Mouse (Mus musculus): ENCODE measurements around the gene Rhou.
"Not testable (repeated sequence)": the region's sequence is repeated elsewhere in the genome, so short reads cannot be mapped to it uniquely, and the experiment has no call there.

The Rhou gene

GRCm38 (mm10) chr8:123653308-123653993 lies at the start of gene Rhou:
Rhou (plus strand) TSS chr8:123653929.
- DNase-seq (ENCODE audit: low spot score in 2 of 2): peak; percentile 91

GRCm38 (mm10) chr8:123612652-123613051 lies 41.1 kb upstream of the Rhou start:
- DNase-seq (ENCODE audit: low spot score in 2 of 2): peak in 1 of 2 experiments; percentile 0

GRCm38 (mm10) chr8:123623523-123623922 lies 30.2 kb upstream of the Rhou start:
- not testable (repeated sequence) for DNase-seq (ENCODE audit: low spot score in 2 of 2)

GRCm38 (mm10) chr8:123624274-123624673 lies 29.5 kb upstream of the Rhou start:
- no peak for DNase-seq (ENCODE audit: low spot score in 2 of 2)

- no peak for DNase-seq (ENCODE audit: low spot score in 2 of 2)
Measured at GRCm38 (mm10) chr8:123624702-123625101, 29.0 kb upstream of the Rhou start.

GRCm38 (mm10) chr8:123625717-123626116 lies 28.0 kb upstream of the Rhou start:
- no peak for DNase-seq (ENCODE audit: low spot score in 2 of 2)

- DNase-seq (ENCODE audit: low spot score in 2 of 2): no peak
Measured at GRCm38 (mm10) chr8:123627410-123628147, 26.1 kb upstream of the Rhou start.

GRCm38 (mm10) chr8:123628253-123628967 lies 25.3 kb upstream of the Rhou start:
- DNase-seq (ENCODE audit: low spot score in 2 of 2): peak in 1 of 2 experiments; percentile 43

GRCm38 (mm10) chr8:123628968-123629755 lies 24.6 kb upstream of the Rhou start:
- peak in 1 of 2 experiments; percentile 64 for DNase-seq (ENCODE audit: low spot score in 2 of 2)

GRCm38 (mm10) chr8:123630058-123630457 lies 23.7 kb upstream of the Rhou start:
- DNase-seq (ENCODE audit: low spot score in 2 of 2): no peak

GRCm38 (mm10) chr8:123630841-123631251 lies 22.9 kb upstream of the Rhou start:
- no peak for DNase-seq (ENCODE audit: low spot score in 2 of 2)

- not testable (repeated sequence) for DNase-seq (ENCODE audit: low spot score in 2 of 2)
Measured at GRCm38 (mm10) chr8:123631746-123632145, 22.0 kb upstream of the Rhou start.

GRCm38 (mm10) chr8:123632257-123632656 lies 21.5 kb upstream of the Rhou start:
- DNase-seq (ENCODE audit: low spot score in 2 of 2): no peak

GRCm38 (mm10) chr8:123633801-123634200 lies 19.9 kb upstream of the Rhou start:
- no peak for DNase-seq (ENCODE audit: low spot score in 2 of 2)

GRCm38 (mm10) chr8:123634395-123635131 lies 19.2 kb upstream of the Rhou start:
- no peak for DNase-seq (ENCODE audit: low spot score in 2 of 2)

GRCm38 (mm10) chr8:123635671-123636070 lies 18.1 kb upstream of the Rhou start:
- no peak for DNase-seq (ENCODE audit: low spot score in 2 of 2)

GRCm38 (mm10) chr8:123643330-123644051 lies 10.2 kb upstream of the Rhou start:
- peak in 1 of 2 experiments; percentile 26 for DNase-seq (ENCODE audit: low spot score in 2 of 2)

GRCm38 (mm10) chr8:123645229-123645628 lies 8.5 kb upstream of the Rhou start:
- DNase-seq (ENCODE audit: low spot score in 2 of 2): no peak

- peak in 1 of 2 experiments; percentile 69 for DNase-seq (ENCODE audit: low spot score in 2 of 2)
Measured at GRCm38 (mm10) chr8:123648245-123649170, 5.2 kb upstream of the Rhou start.
